Mouse (Mus musculus) ES-Bruce4 (cell line): ENCODE results near the gene Casz1. TPM values are rescaled to one million over a fixed set of nuclear protein-coding genes. Genes with fewer than 3 reads are reported as not detected.

Source experiments
- H3K27ac ChIP-seq: 2 replicates; pipeline ENCODE4 v1.5.1; 2012; ENCODE audit warnings: low read length, inconsistent platforms; ENCODE audit not compliant: insufficient read depth
- H3K27me3 ChIP-seq: 2 replicates; pipeline ENCODE4 v1.6.1; 2012; ENCODE audit warnings: mild to moderate bottlenecking, low read length, inconsistent platforms; ENCODE audit not compliant: control insufficient read depth, poor library complexity, insufficient read depth, severe bottlenecking
- H3K36me3 ChIP-seq: 2 replicates; pipeline ENCODE4 v1.6.1; 2012; ENCODE audit warnings: inconsistent platforms, mild to moderate bottlenecking, low read length, moderate library complexity; ENCODE audit not compliant: control insufficient read depth, poor library complexity, insufficient read depth, severe bottlenecking
- H3K4me1 ChIP-seq: one replicate; pipeline ENCODE4 v1.8.1; 2011; ENCODE audit warnings: low read length; ENCODE audit not compliant: control insufficient read depth, insufficient read depth
- H3K4me3 ChIP-seq: 2 replicates; pipeline ENCODE4 v1.5.1; 2011; ENCODE audit warnings: low read depth, mild to moderate bottlenecking, low read length
- H3K9ac ChIP-seq: 2 replicates; pipeline ENCODE4 v1.6.1; 2012; ENCODE audit warnings: low read depth, mild to moderate bottlenecking, inconsistent platforms; ENCODE audit not compliant: poor library complexity, severe bottlenecking
- H3K9me3 ChIP-seq: replicated peaks from 2 replicates; pipeline ENCODE4 v1.6.1; 2012; ENCODE audit warnings: mild to moderate bottlenecking, low read length, inconsistent platforms; ENCODE audit not compliant: control insufficient read depth, poor library complexity, insufficient read depth, severe bottlenecking
- CTCF ChIP-seq: IDR thresholded peaks from one replicate; pipeline ENCODE4 v1.8.1; 2011; ENCODE audit warnings: low read depth, low read length
- EP300 ChIP-seq: IDR thresholded peaks from 2 replicates; pipeline ENCODE4 v1.6.1; 2011; ENCODE audit warnings: low read depth, low read length; ENCODE audit not compliant: insufficient read depth
- POLR2A ChIP-seq: IDR thresholded peaks from one replicate; pipeline ENCODE4 v1.8.1; 2011; ENCODE audit warnings: low read length; ENCODE audit not compliant: insufficient read depth
- polyA plus RNA-seq: library from polyadenylated mRNA; stranded (reverse); fragments of >200 nt; gene quantifications from 2 replicates; pipeline ENCODE4 v1.2.4, GENCODE M21; 2011; ENCODE audit warnings: low read depth; ENCODE audit not compliant: missing spikeins, insufficient read depth, insufficient read length

The Casz1 gene
- polyA plus RNA-seq, 1 experiment = 15.6 TPM

DNA sequence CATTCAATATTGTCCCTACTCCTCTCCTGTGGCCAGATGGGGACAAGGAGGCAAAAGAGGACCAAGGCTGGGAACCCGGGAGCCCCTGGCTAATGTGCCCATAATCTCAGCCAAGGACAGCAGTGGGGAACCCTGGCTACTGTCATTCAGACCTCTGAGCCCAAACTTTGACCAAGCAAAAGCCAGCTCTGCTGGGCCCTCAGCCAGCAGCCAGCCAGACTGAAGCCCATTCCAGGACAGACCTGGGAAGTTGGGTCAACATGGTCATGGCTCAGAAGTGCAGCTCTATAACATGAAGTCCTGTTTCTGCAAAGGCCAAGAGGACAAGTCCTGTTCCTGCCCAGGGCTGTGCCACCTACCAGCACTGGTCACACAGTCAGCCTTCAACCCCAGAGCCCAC, 157.9 kb downstream of the Casz1 start:
- Histone ChIP-seq H3K4me1 (no peaks in the 10 kb centered on the region), H3K4me3 (no peak overlapping the region), H3K27ac (no peak overlapping the region), H3K9ac (no peak overlapping the region), H3K27me3 (no peaks in the 10 kb centered on the region), H3K36me3 (no peaks in the 10 kb centered on the region), H3K9me3 (no peaks in the 10 kb centered on the region)
- no peak for TF ChIP-seq POLR2A
- TF ChIP-seq CTCF = no peak
- TF ChIP-seq EP300 = no peak

DNA sequence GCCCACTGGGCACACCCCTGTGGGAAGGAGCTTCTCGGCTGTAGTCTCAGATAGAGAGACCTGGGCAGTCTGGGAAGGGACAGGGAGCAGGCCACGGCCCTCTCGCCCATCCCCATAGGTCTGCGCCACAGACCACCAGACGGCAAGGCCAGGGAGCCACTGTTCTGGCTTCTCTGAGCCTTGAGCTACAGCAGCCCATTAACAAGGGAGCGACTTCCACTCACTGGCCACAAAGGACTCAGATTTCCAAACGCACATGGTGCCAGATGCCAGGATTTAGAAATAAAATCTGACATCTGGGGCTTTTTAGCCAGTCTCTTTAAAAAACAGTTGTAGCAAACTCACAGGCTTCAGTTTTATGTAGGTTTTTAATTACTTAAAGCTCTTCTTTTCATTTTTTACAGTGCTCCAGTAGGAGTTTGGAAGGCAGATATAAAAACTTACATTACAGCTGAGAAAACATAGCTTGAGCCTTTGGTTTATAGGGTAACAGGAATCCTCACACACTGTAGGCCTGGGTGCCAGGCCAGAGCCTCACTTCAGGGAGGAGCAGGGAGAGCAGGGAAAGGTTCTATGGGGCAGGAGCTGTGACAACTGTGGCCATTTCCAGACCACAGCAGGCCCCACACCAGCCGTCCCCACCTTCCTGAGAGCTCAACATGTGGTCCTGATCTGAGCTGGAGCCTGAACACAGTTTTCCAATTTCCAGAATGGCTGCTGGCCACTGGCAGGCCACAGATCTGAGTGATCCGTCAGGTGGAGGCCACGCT, 160.5 kb downstream of the Casz1 start:
- H3K27ac ChIP-seq = no peak overlapping the region

DNA sequence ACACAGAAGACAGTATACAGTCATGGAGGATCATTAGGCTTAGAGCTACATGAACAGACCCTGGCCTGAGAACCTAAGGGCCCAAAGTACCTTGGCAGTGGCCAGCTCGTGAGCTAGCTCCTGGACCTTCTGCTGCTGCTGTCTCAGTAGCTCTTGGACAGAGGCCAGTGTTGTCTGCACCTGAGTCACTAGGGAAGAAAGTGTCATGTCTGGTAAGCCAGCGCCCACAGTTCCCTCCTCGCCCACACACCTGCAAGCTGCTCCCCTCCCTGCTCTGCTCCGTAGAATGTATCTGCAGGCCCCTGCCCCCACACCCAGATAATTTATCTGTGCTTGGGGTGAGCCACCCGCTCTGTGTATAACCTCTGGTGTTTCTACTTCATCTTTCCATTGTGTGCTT, 161.9 kb downstream of the Casz1 start:
- H3K4me1 ChIP-seq = no peaks in the 10 kb centered on the region
- H3K9ac ChIP-seq = no peak overlapping the region
- H3K9me3 ChIP-seq = no peaks in the 10 kb centered on the region
- no peaks in the 10 kb centered on the region for H3K27me3 ChIP-seq
- no peak for TF ChIP-seq POLR2A
- no peaks in the 10 kb centered on the region for H3K36me3 ChIP-seq
- no peak overlapping the region for H3K4me3 ChIP-seq
- no peak overlapping the region for H3K27ac ChIP-seq

More for the DNA sequence above, 160.5 kb downstream of the Casz1 start:
- Histone ChIP-seq H3K4me1 (no peaks in the 10 kb centered on the region), H3K9ac (no peak overlapping the region), H3K27me3 (no peaks in the 10 kb centered on the region), H3K4me3 (no peak overlapping the region), H3K9me3 (no peaks in the 10 kb centered on the region), H3K36me3 (no peaks in the 10 kb centered on the region)
- TF ChIP-seq EP300 = no peak
- TF ChIP-seq CTCF = no peak
- TF ChIP-seq POLR2A = no peak

DNA sequence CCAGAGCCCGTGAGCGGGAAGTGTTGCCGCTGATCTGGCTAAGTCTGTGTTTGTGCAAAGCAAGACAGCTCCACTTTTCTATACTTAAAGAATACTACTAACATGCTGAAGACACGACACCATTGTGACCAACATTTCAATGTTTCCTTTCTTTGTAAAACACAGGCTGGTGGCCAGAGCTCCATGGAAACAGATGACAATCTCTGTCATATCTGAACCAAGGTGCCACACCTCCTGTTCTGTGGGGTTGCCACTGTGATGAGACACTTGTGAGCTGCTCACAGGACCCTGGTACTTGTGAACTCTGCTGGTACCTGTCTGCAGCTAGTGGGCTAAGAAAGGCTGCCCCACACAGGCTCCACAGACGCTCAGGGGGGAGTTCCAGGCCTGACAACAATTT, 164.6 kb downstream of the Casz1 start:
- no peaks in the 10 kb centered on the region for H3K4me1 ChIP-seq
- no peak overlapping the region for H3K4me3 ChIP-seq
- H3K9me3 ChIP-seq = no peaks in the 10 kb centered on the region
- no peaks in the 10 kb centered on the region for H3K27me3 ChIP-seq
- H3K27ac ChIP-seq = no peak overlapping the region
- TF ChIP-seq EP300 = no peak
- TF ChIP-seq POLR2A = no peak
- TF ChIP-seq CTCF = no peak
- no peaks in the 10 kb centered on the region for H3K36me3 ChIP-seq
- H3K9ac ChIP-seq = no peak overlapping the region

DNA sequence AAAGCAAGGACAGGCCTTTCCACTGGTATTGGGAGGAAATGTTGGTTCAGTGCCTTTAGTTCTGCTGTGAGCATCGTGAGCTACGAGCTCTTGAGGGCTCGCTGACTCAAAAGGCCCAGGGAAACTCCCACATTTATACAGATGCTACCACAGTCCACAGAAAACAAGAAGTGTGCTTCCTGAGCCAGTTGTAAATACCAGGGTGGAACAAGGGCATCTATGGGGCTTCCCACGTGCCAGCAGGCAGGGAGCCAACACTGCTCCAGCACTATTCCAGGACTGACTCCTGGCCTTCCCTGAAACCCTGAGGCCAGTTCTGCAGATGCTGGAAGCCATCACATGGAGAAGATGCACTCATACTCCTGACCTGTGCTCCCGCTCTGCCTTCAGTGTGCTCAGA, 165.4 kb downstream of the Casz1 start:
- Histone ChIP-seq H3K9ac (no peak overlapping the region), H3K27me3 (no peaks in the 10 kb centered on the region), H3K4me3 (no peak overlapping the region), H3K27ac (no peak overlapping the region), H3K9me3 (no peaks in the 10 kb centered on the region), H3K4me1 (no peaks in the 10 kb centered on the region), H3K36me3 (no peaks in the 10 kb centered on the region)
- TF ChIP-seq EP300 (no peak), POLR2A (no peak), CTCF (no peak)

DNA sequence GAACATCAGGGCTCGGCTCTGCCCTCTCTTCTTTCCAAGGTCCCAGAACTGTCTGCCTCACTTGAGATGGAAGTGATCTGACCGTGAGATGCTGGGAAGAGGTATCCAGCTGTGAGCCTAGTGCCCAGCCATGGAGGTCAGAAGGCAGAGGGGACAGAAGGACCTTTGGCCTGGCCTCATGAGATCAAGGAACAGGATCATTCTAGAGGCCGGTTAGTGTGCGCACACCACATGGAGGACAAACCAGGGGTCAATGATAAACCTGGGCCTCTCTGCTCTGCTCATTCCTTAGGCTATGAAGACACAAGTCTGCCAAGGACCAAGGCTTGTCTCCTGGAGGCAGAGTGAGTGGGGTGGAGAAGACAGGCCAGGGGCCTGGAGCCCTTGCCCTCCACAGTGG, 166.5 kb downstream of the Casz1 start:
- Histone ChIP-seq H3K27me3 (no peaks in the 10 kb centered on the region), H3K36me3 (no peaks in the 10 kb centered on the region), H3K9me3 (no peaks in the 10 kb centered on the region), H3K4me3 (no peak overlapping the region), H3K4me1 (no peaks in the 10 kb centered on the region), H3K27ac (no peak overlapping the region), H3K9ac (no peak overlapping the region)
- TF ChIP-seq EP300 (no peak), POLR2A (no peak), CTCF (no peak)
